Mouse (Mus musculus) layer of hippocampus, postnatal 36 days (tissue): ENCODE measurements around the gene Spata6. TPM values are rescaled to one million over a fixed set of nuclear protein-coding genes. Genes with fewer than 3 reads are reported as not detected.
A peak's percentile ranks its signal among the peaks of the same experiment; 100 is the strongest.

Experiments used
- DNase-seq, 2 experiments: peaks; one replicate each; pipeline ENCODE4 v3.0.0; 2022
- total RNA-seq, 2 experiments: library from RNA; stranded (reverse); gene quantifications; 2 replicates each; pipeline ENCODE4 v1.2.3; 2021

Spata6 gene
- total RNA-seq, 2 experiments from 2014 or later, result 2.0 to 2.9 TPM

GRCm38 (mm10) chr4:111852626-111853025 is 132.8 kb downstream of the Spata6 start:
- DNase-seq, result no peak

DNA sequence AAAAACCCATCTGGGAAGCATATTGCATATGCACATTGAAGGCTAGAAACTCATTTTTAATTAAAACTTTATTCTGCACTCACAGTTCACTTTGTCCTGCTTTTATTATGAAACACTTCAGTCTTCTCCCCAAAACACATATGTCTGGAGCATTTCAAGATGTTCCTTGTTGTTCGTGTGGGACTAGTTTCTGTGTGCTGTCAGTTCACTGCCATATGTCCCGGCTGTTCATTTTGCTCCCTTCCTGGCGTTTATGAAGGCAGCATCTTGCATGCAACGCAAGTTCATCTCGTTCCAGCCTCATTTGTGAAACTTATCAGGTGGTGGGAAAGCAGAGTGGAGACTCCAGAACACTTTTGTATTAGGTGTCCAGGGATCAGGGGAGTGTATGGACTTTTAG is 146.9 kb downstream of the Spata6 start:
- peak; percentile 38 to 58 for DNase-seq

DNA sequence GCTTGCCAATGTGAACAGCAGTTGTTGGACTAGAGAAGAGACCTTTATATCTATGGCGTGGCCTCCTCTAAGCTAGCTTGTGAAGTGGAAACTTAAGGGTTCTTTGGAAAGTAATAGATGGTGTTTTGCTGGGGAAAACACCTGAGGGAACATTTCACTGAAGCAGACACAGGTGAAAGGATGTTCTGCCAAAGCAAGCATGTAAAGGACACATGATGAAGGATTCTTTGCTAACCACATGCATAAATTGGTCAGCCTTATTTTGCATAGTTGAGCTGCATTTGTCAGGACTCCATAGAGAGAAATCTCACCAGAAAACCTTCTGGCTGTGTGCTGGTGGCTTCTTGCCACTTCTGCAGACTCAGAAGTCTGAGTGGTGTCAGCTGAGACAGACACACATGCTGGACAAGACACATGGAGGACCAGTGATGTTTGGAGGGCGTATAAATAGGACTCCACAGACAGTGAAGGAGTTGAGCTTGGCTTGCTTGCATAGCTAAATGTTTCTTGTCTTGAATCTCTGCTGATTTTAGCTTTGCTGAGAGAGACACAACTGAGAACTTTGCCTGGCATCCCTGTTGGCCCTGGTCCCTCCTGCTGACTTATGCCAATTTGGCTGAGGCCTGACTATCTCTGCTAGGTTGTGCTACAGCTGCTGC is 148.1 kb downstream of the Spata6 start:
- no peak for DNase-seq

Other genes with a start within 250 kb of the Spata6 start
- not detected for gene Slc5a9, start 182.9 kb downstream of the Spata6 start, total RNA-seq
- not detected for gene Skint8, start 199.4 kb downstream of the Spata6 start, total RNA-seq